Mouse (Mus musculus): ENCODE measurements around the gene Snx14.
A peak's percentile ranks its signal among the peaks of the same experiment; 100 is the strongest.

Snx14 gene

DNA sequence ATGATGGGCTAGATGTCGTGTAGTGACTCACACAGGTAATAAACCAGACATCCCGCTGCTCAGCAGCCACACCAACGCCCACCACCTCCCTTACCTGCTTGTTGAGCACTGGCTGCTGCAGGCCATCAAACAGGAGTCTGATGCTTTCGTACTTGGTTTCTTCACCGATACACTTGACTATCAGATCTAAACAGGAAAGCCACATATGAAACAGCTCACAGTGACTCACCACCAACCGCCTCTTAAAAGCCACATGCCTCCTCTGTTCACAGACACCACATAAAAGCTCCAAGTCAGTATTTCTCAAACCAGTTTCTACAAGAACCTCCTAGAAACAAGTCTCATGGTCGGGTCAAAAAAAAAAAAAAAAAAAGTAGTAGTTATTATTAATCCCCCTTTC lies 58.7 kb downstream of the Snx14 start:
- no peak for DNase-seq

DNA sequence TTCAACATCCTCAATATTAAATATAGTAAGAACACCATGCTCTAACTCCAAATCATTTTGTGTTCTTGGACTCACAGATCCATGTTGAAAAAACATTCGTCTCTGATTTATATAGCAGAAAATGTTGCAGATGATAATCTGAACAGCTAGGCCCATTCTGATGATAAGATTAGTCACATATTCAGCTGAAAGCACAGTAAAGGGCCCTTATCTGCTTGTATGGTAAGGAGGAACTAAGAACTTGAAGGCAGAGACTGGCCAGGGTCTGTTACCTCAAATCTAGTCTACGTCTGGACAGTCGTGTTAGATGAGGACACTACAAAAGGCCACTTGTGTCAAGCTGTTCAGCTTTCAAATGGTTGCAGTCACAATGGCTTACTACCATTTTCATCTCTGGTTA lies 59.7 kb downstream of the Snx14 start:
- no peak for DNase-seq

DNA sequence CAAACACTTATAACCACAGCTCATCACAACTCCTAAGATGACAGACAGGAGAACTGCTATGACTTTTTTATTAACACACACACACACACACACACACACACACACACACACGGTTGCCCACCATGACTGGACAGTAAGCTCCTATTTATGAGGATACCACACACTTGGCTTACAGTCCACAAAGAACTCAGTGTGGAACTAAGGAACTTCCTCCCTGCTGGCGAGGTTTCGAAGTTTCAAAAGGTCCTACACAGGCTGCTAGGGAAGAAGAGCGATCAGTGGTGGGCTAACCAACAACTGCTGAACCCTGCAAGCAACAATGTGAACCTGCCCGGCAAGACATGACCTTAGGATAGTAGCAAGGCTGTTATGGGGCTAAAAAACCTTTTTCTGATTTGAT lies 61.3 kb downstream of the Snx14 start:
- no peak for DNase-seq

DNA sequence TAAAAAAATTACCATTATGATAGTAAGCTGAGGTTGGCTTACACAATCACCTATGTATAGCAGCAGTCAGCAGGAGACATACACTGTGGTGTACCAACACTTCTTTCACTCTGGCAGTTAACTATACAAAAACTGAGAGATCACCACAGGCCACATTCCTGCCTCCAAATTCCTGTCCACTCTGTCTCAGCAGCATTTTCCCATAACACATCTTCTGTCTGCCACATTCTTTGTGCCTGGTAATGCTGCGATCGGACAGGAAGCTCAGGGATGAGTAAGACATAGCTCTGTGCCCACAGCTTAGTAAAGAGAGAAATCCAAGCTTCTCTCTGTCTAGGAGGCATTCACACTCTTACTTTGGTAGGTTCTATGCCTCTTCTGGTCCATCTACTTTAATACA lies 65.8 kb downstream of the Snx14 start:
- no peak for DNase-seq

DNA sequence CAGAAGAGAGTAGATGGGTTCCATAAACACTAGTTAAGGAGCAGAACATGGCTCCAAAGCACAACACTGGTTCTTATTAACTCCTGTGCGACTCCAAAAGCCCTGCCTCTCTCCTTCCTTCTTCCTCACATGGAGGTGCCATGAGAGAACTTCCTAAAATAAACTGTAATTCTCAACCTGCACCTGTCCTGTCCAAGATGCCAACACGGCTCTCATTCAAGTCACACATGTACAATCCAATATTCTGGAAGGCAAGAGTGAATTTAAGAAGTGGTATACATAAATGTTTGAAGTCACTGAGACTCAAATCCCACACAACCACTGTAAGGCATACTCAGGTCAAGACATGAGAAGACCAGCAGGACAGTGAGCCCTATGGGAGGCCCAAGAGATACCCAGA lies 67.6 kb downstream of the Snx14 start:
- DNase-seq = no peak

DNA sequence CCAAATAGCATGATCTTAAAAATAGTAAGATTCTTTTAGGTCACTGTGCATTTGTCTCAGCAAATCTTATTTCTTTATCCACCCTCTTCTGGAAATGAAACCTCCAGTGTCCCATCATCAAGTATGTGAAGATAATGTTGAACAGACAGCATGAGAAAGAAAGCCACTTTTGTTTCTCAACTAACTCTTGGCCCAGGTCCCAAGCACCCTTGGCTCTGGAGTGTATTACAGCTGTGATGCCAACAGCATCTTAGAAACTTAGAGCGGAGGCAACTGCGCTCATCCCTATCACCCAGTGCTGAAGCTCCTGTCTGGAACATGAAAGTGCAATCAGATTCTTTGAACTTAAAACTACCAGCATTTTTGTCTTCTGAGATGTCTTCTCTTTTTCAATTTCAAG lies 69.1 kb downstream of the Snx14 start:
- no peak for DNase-seq

DNA sequence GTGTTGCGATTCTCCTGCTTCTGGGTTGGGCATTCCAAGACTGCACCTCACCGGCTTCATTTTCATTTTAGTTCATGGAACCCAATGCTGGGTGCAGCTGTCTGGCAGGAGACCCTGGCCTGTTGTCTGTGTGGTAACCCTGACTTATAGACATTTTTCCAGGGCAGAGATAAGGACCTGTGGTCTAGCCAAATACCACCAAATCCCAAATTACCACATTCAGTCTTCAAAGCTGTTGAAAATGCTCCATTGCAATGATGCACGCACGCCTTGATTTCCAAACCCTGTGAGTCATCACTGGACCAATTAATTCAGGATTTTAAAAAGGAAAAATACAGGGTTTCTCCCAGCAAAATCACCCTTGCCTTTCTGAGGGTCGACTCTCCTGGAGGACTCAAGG lies 70.3 kb downstream of the Snx14 start:
- DNase-seq = no peak

DNA sequence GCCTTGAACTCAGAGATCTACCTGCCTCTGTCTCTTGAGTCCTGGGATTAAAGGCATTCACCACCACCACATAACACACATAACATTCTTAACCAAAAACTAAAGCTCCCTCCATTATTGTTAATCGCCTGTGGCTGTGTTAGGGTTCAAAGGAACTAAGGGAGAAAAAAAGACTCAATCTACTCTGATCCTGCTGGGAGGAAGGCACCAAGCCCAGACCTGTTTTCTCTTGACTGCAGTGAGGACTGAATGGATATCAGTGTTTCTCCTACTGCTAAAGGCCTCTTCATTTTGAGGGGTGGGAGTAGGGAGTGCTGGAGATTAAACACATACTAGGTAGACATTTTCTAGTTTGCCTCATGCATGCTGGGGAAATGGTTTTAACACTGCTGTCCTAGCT lies 71.0 kb downstream of the Snx14 start:
- no peak for DNase-seq

DNA sequence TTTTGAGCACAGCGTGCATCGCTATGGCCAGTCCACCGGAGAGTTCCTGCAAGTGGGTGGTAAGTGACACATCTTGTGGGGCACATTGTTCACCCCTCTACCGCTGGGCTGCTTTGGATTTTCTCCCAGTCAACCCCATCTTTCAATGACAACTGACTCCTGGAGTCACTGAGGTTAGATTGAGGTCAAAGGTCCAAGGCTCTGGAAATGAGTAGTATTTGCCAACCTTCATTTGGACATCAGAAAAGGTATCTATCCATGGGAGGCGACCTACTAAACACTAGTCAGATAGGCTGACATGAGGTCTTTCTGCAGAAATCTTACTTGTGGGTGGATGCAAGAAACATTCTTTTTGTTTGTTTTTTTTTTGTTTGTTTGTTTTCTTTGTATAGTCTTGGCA lies 71.4 kb downstream of the Snx14 start:
- no peak for DNase-seq

DNA sequence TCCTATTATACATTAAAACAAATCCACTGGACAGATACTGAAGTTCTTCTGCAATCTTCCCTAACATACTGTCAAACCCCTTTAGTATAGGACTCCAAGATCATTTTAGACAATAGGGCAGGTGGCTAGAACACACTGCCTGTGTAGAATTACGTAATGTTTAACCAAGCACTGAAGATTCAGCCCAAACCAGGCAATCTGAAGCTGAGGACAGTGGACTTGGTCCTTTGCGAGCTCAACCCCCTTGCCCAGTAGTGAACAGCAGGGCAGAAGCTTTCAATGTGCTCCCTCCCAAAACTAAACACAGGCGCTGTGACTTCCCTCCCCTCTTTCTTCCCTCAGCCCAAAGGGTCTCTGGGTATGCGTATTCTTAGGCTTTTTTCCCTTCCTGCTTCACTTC lies 71.9 kb downstream of the Snx14 start:
- no peak for DNase-seq

DNA sequence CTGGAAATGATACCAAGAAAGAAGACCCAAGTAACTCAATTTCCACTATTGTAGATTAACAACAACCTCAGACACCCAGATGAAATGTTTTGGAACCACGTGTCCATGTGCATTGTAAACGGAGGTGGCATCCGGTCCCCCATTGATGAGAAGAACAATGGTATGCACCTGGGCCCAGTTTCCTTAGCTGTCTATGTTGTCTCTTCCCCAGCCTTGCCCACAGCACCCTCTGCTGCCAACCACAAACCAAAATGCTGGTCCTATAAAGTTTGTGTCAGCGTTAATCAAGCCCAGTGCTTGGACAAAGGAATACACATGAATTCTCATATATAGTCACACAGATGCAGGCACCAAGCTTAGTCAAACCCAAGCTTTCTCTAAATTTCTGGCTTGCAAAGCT lies 72.5 kb downstream of the Snx14 start:
- no peak for DNase-seq

DNA sequence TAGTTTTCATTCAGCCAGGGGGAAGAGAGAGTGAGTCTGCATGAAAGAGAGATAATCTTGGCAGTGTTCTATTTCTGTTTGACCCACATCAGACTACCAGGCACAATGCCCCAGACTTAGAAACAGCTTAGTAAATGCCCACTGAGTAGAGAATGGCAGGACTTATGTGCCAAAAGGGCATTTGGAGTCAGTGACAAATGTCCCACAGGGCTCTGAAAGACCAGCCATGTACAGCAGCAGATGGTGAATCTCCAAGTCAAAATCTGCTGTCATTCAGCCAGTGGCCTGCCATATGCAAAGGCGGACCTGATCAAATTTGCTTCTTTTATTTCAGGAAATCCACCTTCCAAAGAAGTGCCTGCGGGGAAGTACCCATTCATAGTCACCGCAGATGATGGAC lies 75.7 kb downstream of the Snx14 start:
- no peak for DNase-seq

DNA sequence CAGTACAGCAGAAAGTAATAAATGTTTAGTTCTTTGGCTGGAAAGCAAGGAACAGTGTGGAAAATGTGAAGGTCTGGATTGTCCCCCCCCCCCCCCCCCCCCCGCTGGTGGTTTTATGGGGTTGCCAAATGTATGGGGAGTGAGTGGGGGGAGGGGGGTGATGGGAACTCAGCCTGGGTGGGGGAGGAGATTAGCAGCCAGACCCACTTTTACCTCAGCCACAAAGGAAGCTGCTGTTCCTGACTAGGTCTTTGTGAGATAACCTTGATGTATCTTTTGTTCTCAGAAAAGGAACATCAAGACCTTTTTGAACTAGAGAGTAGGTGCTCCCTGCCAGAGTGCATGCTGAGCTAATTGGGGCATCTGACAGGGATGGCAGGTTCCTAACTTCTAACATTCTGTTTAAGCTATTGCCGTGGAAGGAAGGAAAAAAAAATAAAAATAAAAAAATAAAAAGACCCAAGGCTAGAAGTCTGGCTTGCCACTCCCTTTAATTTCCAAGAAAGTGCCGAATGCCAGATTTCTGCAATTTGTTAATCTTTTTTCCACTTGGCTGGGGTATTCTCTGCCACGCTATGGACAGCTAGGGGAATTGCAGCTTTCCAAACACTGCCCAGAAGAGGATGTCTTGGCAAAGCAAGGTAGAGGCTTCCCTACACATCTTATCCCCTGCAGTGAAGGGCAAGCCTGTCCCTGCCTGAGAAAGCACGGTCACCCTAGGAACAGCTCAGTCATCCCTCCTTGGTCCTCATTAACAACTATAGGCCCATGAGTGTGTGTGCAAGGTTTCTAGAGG lies 76.5 kb downstream of the Snx14 start:
- peak; percentile 10 for DNase-seq

DNA sequence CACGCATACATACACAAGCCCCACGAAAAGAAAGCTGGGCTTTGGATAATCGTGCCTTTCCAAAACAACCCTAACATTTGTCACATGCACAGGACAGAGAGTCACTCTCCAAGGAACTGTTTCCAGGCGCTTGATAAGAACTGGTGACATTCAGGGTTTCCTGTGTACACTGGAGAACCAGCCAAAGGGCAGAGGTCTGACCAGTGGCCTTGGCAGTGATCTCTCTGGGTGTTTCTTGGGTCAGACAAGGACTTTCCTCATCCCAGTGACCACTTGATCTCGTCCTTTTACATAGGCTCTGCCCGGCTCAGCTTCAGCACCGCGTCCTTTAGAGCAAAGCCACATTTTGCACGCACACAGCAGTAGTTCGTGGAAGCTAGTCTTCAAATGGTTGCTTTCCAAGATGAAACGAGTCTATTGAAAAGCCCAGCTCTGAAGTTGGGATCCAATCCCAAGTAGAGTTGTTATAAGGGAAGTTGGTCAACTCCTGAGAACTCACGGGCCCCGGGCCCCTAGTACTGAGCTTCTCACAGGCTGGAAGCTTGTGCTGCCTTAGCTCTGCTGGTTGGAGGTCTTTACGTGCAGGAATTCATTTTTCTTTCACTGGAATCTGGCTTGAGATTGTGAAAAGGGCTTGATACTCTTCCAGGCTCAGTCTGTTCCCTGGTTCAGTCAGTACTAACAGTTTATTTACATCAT lies 77.4 kb downstream of the Snx14 start:
- no peak for DNase-seq

DNA sequence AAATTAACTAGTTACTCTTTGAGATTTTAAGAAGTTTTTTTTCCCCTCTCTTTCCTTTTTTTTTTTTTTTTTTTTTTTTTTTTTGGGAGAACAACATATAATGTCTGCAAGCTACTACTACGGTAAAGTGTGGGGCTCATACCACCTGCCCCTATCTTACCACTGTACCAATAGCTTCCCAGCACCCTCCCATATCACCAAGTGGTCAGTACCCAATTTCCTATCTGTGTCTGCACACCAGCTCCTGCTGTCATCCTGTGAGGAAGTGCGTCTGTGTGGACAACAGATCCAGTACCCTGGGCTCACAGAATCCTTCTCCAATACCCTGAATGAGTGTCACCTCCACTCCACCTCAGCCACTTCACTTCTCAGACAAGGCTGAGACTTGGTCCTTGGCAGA lies 79.6 kb downstream of the Snx14 start:
- no peak for DNase-seq

DNA sequence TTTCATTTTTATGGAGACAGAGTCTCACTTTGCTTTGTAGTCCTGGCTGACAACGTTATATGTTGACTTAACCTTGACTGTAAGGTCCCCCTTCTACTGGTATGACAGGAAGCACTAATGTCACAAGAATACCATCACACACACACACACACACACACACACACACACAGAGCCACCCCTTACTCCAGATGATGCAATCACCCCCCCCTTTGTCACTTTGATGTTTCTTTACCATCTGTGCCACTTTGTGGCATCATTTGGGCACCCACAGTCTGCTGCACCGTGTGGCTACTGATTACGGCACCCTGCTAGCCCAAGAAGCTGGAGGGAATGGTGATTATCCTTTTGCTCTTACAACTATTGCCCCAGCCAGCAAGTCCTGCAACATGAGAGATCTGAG lies 81.6 kb downstream of the Snx14 start:
- no peak for DNase-seq

DNA sequence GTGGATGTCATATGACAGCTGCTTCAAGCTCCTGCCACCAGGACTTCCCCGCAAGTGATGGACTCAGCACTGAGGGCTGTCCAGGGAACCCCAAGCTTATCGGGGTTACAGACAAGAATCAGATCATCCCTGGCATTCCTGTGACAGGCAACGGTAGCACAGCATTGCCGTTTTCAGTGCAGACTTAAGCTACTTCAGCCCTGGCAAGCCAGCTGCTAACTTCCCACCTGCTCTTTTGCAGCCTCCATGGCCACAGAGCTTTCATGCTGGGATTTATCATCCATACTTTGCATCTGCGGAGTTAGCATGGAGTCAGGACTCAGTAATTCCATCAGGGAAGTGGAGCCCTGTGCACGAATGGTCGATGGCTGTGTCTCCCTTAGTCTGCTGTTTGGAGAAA lies 85.3 kb downstream of the Snx14 start:
- DNase-seq = no peak

DNA sequence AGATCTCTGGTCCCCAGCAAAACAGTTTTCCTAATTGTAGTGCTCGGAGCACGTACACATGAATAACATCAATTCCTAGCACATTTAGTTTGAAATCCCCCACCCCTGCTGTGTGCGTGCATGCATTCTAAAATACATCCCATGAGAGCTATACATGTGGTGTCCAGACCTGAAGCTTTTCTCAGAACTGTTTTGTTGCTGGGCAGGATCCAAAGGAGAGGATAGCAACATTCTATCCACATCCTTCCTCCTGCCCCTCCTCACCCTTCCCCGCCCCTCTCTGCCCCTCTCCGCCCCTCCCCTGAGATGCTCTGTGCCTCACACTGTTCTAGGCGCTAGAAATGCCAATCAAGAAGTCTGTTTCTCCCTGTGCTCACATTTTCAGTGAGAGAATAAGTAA lies 86.0 kb downstream of the Snx14 start:
- no peak for DNase-seq

DNA sequence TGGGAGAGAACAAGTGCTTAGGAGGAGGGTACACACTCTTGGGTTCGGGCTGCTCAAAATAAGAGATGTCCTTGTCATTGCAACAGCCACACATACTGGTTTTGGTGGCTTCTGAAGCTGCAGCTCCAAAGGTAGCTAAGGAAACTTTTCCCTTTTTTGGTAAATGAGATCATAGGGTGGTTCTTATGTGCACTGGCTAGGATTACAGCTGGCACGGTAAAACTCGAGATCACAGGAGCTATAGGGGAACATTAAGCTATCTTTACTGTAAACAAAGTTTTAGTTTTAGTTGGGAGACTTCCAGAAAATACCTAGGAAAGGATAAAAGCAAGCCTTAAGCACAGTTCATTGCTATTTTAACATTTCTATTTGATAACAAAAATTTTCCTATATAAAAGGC lies 87.6 kb downstream of the Snx14 start:
- DNase-seq = no peak

DNA sequence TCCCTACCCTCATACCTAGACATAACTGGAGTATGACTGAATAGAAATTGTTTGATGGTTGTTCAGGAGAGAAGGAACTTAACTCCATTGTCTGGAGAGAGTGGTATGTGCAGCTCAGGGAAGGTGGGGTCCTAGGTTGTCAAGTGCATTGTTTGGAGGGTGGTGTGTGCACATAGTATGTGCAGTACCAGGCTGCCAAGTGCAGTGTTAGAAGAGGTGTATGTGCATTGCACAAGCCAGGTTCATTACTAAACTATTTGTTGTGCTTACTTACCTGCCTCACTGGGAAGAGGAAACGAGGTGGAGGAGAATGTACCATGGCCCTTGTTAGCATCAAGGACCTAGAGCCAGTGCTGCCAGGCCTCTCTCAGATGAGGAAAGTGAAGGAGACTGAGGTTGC lies 88.4 kb downstream of the Snx14 start:
- no peak for DNase-seq

DNA sequence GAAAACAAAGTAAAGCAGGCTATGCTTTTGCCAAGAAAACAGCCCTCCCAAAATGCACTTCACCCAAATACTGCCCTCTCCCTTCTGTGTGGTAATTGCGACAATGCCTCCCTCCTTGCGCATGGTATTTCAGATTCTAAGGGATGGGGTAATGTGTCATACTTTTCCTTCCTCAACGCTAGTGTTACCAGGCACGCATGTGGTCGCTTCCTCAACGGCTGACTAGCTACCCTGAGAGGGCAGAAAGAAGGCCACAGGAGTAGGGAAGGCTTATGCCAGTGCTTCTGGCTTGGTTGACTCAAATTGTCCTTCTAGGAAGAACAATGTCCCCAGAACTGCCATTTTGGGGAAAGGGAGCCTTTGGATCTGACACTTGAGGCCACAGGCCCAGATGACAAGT lies 90.1 kb downstream of the Snx14 start:
- DNase-seq = no peak

DNA sequence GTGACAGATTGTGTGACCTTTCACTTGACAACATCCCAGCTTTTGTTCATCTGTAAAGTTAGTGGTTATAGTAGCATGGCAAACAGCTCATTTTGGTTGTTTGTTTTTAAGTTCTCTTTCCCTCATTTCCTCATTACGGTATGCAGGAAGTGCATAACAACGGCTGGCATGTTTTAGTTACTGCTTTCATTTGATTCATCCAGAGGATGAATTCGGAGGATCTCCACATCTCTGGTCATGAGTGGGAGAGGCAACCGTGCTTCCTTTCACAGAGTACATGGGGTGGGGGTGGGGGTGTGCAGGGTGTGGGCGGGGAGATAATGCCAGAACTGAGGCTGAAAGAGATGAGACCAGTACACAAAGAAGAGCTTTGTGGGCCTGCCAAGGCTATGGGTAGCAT lies 91.9 kb downstream of the Snx14 start:
- no peak for DNase-seq

DNA sequence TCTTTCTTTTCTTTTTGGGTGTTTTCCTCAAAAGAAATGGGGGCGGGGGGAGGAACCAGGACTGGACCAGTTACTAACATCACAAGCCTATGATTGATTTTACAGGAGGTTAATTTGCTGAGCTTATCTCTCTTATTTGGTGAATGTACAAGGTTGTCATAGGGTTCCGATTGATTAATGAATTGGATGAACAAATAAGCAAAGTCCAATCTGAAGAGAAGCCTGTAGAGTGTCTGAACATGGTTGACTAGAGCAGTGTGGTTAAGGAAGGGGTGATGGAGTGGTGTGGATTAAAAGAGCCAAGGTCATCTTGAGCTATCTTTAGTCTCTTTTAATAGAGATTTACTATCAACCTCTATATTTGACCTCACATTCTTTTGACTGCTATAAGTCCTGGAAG lies 94.3 kb downstream of the Snx14 start:
- DNase-seq = no peak

DNA sequence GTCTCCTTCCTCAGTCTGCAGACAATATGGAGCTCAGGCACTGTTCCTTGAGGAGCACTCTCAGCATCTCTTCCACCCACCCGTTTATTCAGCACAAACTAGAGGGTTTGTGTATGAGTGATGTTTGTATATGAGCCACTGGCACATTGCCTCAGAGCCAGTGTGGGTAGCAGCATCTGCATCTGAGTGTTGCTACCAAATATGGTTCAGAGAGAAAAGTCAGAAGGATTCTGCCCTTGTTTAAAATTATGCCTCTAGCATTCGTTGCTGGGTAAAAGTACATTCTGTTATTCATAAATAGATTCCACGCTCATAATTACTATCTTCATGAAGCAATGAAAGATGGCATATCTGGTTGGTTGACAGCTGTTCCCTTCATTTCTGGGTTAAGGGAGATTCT lies 96.1 kb downstream of the Snx14 start:
- no peak for DNase-seq

DNA sequence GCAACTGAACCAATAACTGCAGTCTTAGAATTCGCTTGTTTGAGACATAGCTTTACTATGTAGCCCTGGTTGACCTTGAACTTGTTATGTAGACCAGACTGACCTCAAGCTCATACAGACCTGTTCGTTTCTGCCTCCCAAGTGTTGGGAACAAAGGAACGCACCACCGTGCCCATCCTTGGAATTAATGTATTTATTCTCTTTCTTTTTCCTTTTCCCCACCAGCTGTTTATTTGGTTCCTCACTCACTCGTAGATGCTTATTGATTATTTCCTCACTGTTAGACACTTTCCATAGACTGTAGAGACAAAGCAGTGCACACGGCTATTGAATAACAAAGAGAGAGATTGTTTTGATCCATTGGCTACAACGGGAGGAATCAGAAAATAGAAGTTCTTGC lies 96.5 kb downstream of the Snx14 start:
- no peak for DNase-seq
